Mouse (Mus musculus) lung, postnatal 0 days (tissue): ENCODE measurements at regions not wholly inside any gene's neighbourhood (a gene's known extent, or its start where the extent isn't known, plus 50 kb on each side); places are given as distances from the start of the nearest gene placed in this dataset.

Experiments used
- CTCF ChIP-seq: IDR thresholded peaks from 2 replicates; pipeline ENCODE4 v1.5.1; 2016; ENCODE audit warnings: antibody characterized with exemption, mild to moderate bottlenecking
- EP300 ChIP-seq: IDR thresholded peaks from 2 replicates; pipeline ENCODE4 v1.6.1; 2016; ENCODE audit warnings: antibody characterized with exemption, mild to moderate bottlenecking, control low read depth

DNA sequence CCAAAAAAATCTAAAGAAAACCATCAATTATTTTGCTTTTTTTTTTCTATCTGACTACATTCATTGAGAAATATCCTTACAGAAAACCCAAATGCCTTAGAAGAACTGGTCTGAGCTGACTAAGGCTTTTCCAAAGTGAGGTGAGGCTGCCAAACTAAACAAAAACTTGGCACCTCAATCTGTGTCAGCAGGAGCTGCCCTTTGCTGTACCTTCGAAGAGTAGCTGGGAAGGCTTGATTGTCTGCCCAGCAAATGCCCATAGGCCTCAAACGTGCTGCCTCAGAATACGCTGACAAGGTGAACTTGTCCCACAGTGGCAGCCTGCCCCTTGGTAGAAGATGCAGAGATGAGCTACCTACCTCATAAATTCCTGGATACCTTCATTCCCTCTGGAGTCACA, 2091.7 kb downstream of the 4930444P10Rik start:
- TF ChIP-seq CTCF (no peak), EP300 (no peak; the same call in 1 of the 2 replicates)
